Mouse (Mus musculus): ENCODE measurements at regions not wholly inside any gene's neighbourhood (a gene's known extent, or its start where the extent isn't known, plus 50 kb on each side); places are given as distances from the start of the nearest gene placed in this dataset.

- no peak for TF ChIP-seq MAFK (IDR thresholded peaks at IDR 0.05; ENCODE audit: insufficient replicate concordance, low read length)
- TF ChIP-seq RCOR1 (conservative IDR thresholded peaks at IDR 0.05; ENCODE audit: low read depth, low read length): no peak
- no peak for TF ChIP-seq CTCF (conservative IDR thresholded peaks at IDR 0.05 in 1 of 2, IDR thresholded peaks at IDR 0.05 in 1 of 2; ENCODE audit: low read depth in 2 of 2, low read length in 2 of 2)
- no peak for TF ChIP-seq POLR2A (IDR thresholded peaks at IDR 0.05; ENCODE audit: low read depth, low read length)
- TF ChIP-seq ETS1 (conservative IDR thresholded peaks at IDR 0.05; ENCODE audit: low read depth, low read length): no peak
- TF ChIP-seq ZC3H11A (IDR thresholded peaks at IDR 0.05; ENCODE audit: low read depth, low read length): no peak
- TF ChIP-seq EP300 (IDR thresholded peaks at IDR 0.05; ENCODE audit: low read length): no peak
- no peak for TF ChIP-seq HCFC1 (IDR thresholded peaks at IDR 0.05; ENCODE audit: low read depth, low read length)
- TF ChIP-seq MEF2A (IDR thresholded peaks at IDR 0.05; ENCODE audit: borderline replicate concordance, low read depth, low read length): no peak
- TF ChIP-seq USF1 (IDR thresholded peaks at IDR 0.05; ENCODE audit: low read depth, low read length): no peak
- TF ChIP-seq UBTF (IDR thresholded peaks at IDR 0.05; ENCODE audit: low read depth, low read length): no peak
- TF ChIP-seq JUN (IDR thresholded peaks at IDR 0.05; ENCODE audit: insufficient read depth, low read depth, low read length): no peak
These were observed 108.9 kb downstream of the Uchl5 start for GRCm38 (mm10) chr1:143886014-143886413.

Data from CH12.LX (cell line).